Mouse (Mus musculus) neural tube, embryonic 12.5 days (tissue): ENCODE measurements around the gene Fam214a. TPM values are rescaled to one million over a fixed set of nuclear protein-coding genes. Genes with fewer than 3 reads are reported as not detected.
A peak's percentile ranks its signal among the peaks of the same experiment; 100 is the strongest.

ENCODE experiments used
- ATAC-seq: fragments of 200-750 bp; cut with Nextera tagmentation; 2 replicates; pipeline ENCODE4 v1.8.0; 2017; ENCODE audit warnings: low read depth, mild to moderate bottlenecking, moderate TSS enrichment, moderate library complexity; ENCODE audit not compliant: low FRiP score
- H3K27ac ChIP-seq: fragments of 300-500 bp; sonication (generic); 2 replicates; pipeline ENCODE4 v1.5.1; 2016
- H3K27me3 ChIP-seq: fragments of 300-500 bp; sonication (generic); replicated peaks from 2 replicates; pipeline ENCODE4 v1.6.1; 2016; ENCODE audit warnings: mild to moderate bottlenecking
- H3K36me3 ChIP-seq: fragments of 300-500 bp; sonication (generic); 2 replicates; pipeline ENCODE4 v1.6.1; 2016; ENCODE audit warnings: mild to moderate bottlenecking
- H3K4me1 ChIP-seq: fragments of 300-500 bp; sonication (generic); 2 replicates; pipeline ENCODE4 v1.6.1; 2016
- H3K4me2 ChIP-seq: fragments of 300-500 bp; sonication (generic); replicated peaks from 2 replicates; pipeline ENCODE4 v1.6.1; 2016; ENCODE audit warnings: mild to moderate bottlenecking
- H3K4me3 ChIP-seq: fragments of 300-500 bp; sonication (generic); 2 replicates; pipeline ENCODE4 v1.5.1; 2016
- H3K9ac ChIP-seq: fragments of 300-500 bp; sonication (generic); 2 replicates; pipeline ENCODE4 v1.6.1; 2016; ENCODE audit warnings: mild to moderate bottlenecking
- H3K9me3 ChIP-seq: fragments of 300-500 bp; sonication (generic); 2 replicates; pipeline ENCODE4 v1.6.1; 2016; ENCODE audit warnings: mild to moderate bottlenecking
- WGBS: fragments of 180-500 bp; shearing (Covaris S2); methylation state at CpG from one replicate; pipeline ENCODE4 v1.1.7; 2016; 5-methylcytosine and 5-hydroxymethylcytosine counted together
- polyA plus RNA-seq: library from polyadenylated mRNA; unstranded; fragments of >200 nt; fragmentation: Nextera tagmentation; extraction: Ambion mirVana; gene quantifications from 2 replicates; pipeline ENCODE4 v1.2.1, GENCODE M21; 2016

The Fam214a gene
- polyA plus RNA-seq, 1 experiment from 2014 or later, result 29.1 TPM

DNA sequence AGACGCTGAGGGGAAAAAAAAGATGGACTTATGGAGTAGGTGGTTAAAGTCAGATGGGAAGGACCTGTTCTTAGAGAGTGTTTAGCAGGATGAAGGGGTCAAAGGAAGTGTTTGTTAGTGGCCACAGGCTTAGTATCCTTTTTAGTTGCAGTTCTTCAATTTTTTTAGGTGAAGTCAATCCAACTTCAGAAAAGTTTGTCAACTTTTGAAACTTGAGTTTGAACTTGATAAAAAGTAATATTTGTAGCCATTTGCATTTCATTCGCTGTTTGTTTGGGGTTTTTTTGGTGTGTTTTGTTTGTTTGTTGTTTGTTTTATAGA lies 1.2 kb downstream of the Fam214a start:
- Histone ChIP-seq H3K9ac (0 out of 2 replicates have a peak overlapping the region, but pooled peaks have one; percentile 79), H3K36me3 (peaks cover 3% of the 10 kb centered on the region; the same call in 1 of the 2 replicates), H3K4me2 (peak overlapping the region; percentile 93), H3K4me3 (peak overlapping the region; percentile 91), H3K9me3 (no peaks in the 10 kb centered on the region), H3K27me3 (no peaks in the 10 kb centered on the region), H3K4me1 (peaks cover 8% of the 10 kb centered on the region), H3K27ac (no peak overlapping the region)
- 53% methylated on average over 2 of the region's 2 CpGs for WGBS
- ATAC-seq, result no peak

GRCm38 (mm10) chr9:74954387-74954786 lies 1.7 kb downstream of the Fam214a start:
- peaks cover 8% of the 10 kb centered on the region for H3K4me1 ChIP-seq
- H3K27ac ChIP-seq, result no peak overlapping the region
- H3K4me2 ChIP-seq, result peak overlapping the region; percentile 93; the same call in 1 of the 2 replicates
- H3K9me3 ChIP-seq, result no peaks in the 10 kb centered on the region
- no peaks in the 10 kb centered on the region for H3K27me3 ChIP-seq
- WGBS, result 87% methylated on average over 2 of the region's 2 CpGs
- no peak overlapping the region for H3K4me3 ChIP-seq
- H3K9ac ChIP-seq, result no peak overlapping the region
- H3K36me3 ChIP-seq, result peaks cover 3% of the 10 kb centered on the region; the same call in 1 of the 2 replicates
- ATAC-seq, result no peak

GRCm38 (mm10) chr9:74960630-74961029 lies 7.9 kb downstream of the Fam214a start:
- peak; percentile 30; the same call in 1 of the 2 replicates for ATAC-seq
- 44% methylated on average over 6 of the region's 6 CpGs for WGBS
- Histone ChIP-seq H3K36me3 (peaks cover 8% of the 10 kb centered on the region; the same call in 1 of the 2 replicates), H3K27ac (no peak overlapping the region), H3K4me2 (peak overlapping the region; percentile 31), H3K4me3 (no peak overlapping the region), H3K9me3 (no peaks in the 10 kb centered on the region), H3K4me1 (peaks cover 12% of the 10 kb centered on the region), H3K9ac (no peak overlapping the region), H3K27me3 (no peaks in the 10 kb centered on the region)

DNA sequence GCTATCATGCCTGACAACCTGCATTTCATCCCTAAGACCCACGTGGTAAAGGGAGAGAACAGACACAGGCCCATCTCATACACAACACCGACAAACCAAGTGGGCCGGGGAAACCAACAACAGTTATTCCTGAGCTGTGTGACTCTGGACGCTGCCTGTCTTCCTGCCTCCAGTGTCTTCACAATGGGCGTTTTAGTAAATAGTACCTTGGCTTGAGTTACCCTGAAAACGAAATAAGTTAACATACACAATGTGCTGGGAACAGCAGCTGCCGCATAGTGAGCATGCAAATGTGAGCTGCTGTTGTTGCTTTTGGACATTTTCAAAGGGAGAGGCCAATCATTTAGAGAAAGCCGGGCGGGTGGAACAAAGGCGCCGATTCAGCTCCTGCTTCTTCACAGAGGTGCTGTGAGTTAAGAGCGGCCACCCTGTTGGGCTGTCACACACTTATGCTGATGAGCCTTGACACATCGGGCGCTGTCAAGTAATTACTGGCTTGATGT lies 8.4 kb downstream of the Fam214a start:
- WGBS, result under 1% methylated on average over 14 of the region's 14 CpGs
- peak overlapping the region; percentile 31 for H3K4me2 ChIP-seq
- ATAC-seq, result peak; percentile 81
- no peaks in the 10 kb centered on the region for H3K9me3 ChIP-seq
- no peak overlapping the region for H3K27ac ChIP-seq
- H3K27me3 ChIP-seq, result no peaks in the 10 kb centered on the region
- H3K4me1 ChIP-seq, result peaks cover 12% of the 10 kb centered on the region
- no peak overlapping the region for H3K9ac ChIP-seq
- H3K36me3 ChIP-seq, result peaks cover 5% of the 10 kb centered on the region; the same call in 1 of the 2 replicates
- no peak overlapping the region for H3K4me3 ChIP-seq

GRCm38 (mm10) chr9:74963953-74964352 lies 11.3 kb downstream of the Fam214a start:
- Histone ChIP-seq H3K36me3 (0 out of 2 replicates have a peak, but pooled peaks cover 5% of the 10 kb centered on the region), H3K4me3 (no peak overlapping the region), H3K27me3 (no peaks in the 10 kb centered on the region), H3K9ac (no peak overlapping the region), H3K27ac (no peak overlapping the region), H3K4me2 (no peak overlapping the region), H3K9me3 (no peaks in the 10 kb centered on the region), H3K4me1 (peaks cover 12% of the 10 kb centered on the region)
- WGBS, result 74% methylated on average over 2 of the region's 2 CpGs
- no peak for ATAC-seq

GRCm38 (mm10) chr9:74964866-74965384 lies 12.2 kb downstream of the Fam214a start:
- 91% methylated on average over 10 of the region's 10 CpGs for WGBS
- no peak overlapping the region for H3K27ac ChIP-seq
- ATAC-seq, result no peak
- peaks cover 12% of the 10 kb centered on the region for H3K4me1 ChIP-seq
- 0 out of 2 replicates have a peak, but pooled peaks cover 5% of the 10 kb centered on the region for H3K36me3 ChIP-seq
- no peak overlapping the region for H3K4me3 ChIP-seq
- H3K9ac ChIP-seq, result no peak overlapping the region
- no peak overlapping the region for H3K4me2 ChIP-seq
- H3K27me3 ChIP-seq, result no peaks in the 10 kb centered on the region
- H3K9me3 ChIP-seq, result no peaks in the 10 kb centered on the region

DNA sequence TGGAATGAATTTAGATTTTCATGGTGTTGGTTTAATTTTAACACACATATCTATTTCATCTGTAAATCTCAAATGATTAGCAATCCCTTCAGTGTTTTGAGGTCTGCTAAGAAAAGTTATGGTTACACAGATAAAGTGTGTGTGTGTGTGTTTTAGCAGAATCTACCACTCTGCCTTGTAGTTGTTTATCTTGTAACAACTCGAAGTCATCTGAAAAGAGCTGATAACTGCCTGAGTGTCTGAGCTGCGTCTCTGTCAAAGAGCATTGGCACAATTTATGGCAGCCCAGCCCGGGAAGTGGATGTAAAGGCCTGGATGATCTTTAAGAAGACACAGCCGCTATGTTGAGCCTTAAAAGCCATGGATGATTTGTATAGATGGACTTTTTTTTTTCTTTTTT lies 13.5 kb downstream of the Fam214a start:
- 22% methylated on average over 4 of the region's 4 CpGs for WGBS
- no peaks in the 10 kb centered on the region for H3K9me3 ChIP-seq
- H3K27me3 ChIP-seq, result no peaks in the 10 kb centered on the region
- 0 out of 2 replicates have a peak, but pooled peaks cover 5% of the 10 kb centered on the region for H3K36me3 ChIP-seq
- no peak overlapping the region for H3K27ac ChIP-seq
- H3K4me3 ChIP-seq, result no peak overlapping the region
- no peak overlapping the region for H3K9ac ChIP-seq
- H3K4me2 ChIP-seq, result no peak overlapping the region
- no peak for ATAC-seq
- H3K4me1 ChIP-seq, result peaks cover 3% of the 10 kb centered on the region

GRCm38 (mm10) chr9:74968647-74969428 lies 16.2 kb downstream of the Fam214a start:
- no peaks in the 10 kb centered on the region for H3K36me3 ChIP-seq
- H3K9me3 ChIP-seq, result no peaks in the 10 kb centered on the region
- no peak overlapping the region for H3K27ac ChIP-seq
- no peaks in the 10 kb centered on the region for H3K27me3 ChIP-seq
- 89% methylated on average over 8 of the region's 8 CpGs for WGBS
- H3K4me2 ChIP-seq, result no peak overlapping the region
- H3K4me3 ChIP-seq, result no peak overlapping the region
- no peaks in the 10 kb centered on the region; the same call in 1 of the 2 replicates for H3K4me1 ChIP-seq
- H3K9ac ChIP-seq, result no peak overlapping the region
- ATAC-seq, result no peak

- no peak overlapping the region for H3K27ac ChIP-seq
- H3K9ac ChIP-seq, result no peak overlapping the region
- no peak overlapping the region for H3K4me2 ChIP-seq
- no peaks in the 10 kb centered on the region for H3K9me3 ChIP-seq
- H3K36me3 ChIP-seq, result no peaks in the 10 kb centered on the region
- 91% methylated on average over 1 of the region's 1 CpGs for WGBS
- no peaks in the 10 kb centered on the region for H3K27me3 ChIP-seq
- ATAC-seq, result no peak
- H3K4me1 ChIP-seq, result peaks cover 13% of the 10 kb centered on the region
- H3K4me3 ChIP-seq, result no peak overlapping the region
Observed at GRCm38 (mm10) chr9:74970591-74970990, 17.9 kb downstream of the Fam214a start.

GRCm38 (mm10) chr9:74971191-74971976 lies 18.7 kb downstream of the Fam214a start:
- Histone ChIP-seq H3K36me3 (no peaks in the 10 kb centered on the region), H3K4me3 (no peak overlapping the region), H3K4me2 (no peak overlapping the region), H3K9ac (no peak overlapping the region), H3K4me1 (peaks cover 15% of the 10 kb centered on the region), H3K27ac (no peak overlapping the region), H3K9me3 (no peaks in the 10 kb centered on the region), H3K27me3 (no peaks in the 10 kb centered on the region)
- ATAC-seq, result no peak
- 91% methylated on average over 12 of the region's 12 CpGs for WGBS

GRCm38 (mm10) chr9:74972736-74973135 lies 20.1 kb downstream of the Fam214a start:
- no peak overlapping the region for H3K9ac ChIP-seq
- H3K27me3 ChIP-seq, result no peaks in the 10 kb centered on the region
- H3K9me3 ChIP-seq, result no peaks in the 10 kb centered on the region
- no peak overlapping the region for H3K4me2 ChIP-seq
- WGBS, result 93% methylated on average over 5 of the region's 5 CpGs
- no peak for ATAC-seq
- no peak overlapping the region for H3K27ac ChIP-seq
- H3K4me1 ChIP-seq, result peaks cover 17% of the 10 kb centered on the region
- H3K4me3 ChIP-seq, result no peak overlapping the region
- H3K36me3 ChIP-seq, result no peaks in the 10 kb centered on the region

DNA sequence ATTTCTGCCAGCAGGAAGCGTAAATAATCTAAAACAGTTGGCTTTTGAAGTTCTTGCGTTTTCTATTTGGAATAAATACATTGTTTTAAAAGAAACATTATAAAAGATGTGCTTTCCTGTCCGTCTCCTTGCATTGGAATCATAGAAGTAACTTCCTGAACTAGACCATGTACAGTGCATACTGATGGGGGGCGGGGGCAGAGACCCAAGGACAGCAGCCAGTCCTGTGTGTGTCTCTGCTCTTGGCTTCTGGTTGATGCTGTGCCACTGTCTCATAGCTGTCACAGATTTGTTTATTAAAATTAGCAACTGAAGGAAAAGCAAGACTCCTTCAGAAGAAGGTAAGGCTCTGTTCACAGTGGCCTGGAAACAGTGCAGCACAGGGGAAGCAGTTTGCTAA lies 20.5 kb downstream of the Fam214a start:
- no peak for ATAC-seq
- Histone ChIP-seq H3K36me3 (no peaks in the 10 kb centered on the region), H3K9ac (no peak overlapping the region), H3K4me2 (no peak overlapping the region), H3K4me1 (peaks cover 20% of the 10 kb centered on the region), H3K4me3 (no peak overlapping the region), H3K27me3 (no peaks in the 10 kb centered on the region), H3K9me3 (no peaks in the 10 kb centered on the region), H3K27ac (no peak overlapping the region)
- 89% methylated on average over 4 of the region's 4 CpGs for WGBS
